Mouse (Mus musculus) G1E (cell line): ENCODE data around the gene Iqgap1.

ENCODE experiments used
- CTCF ChIP-seq: IDR thresholded peaks from 2 replicates; pipeline ENCODE4 v1.5.1; 2012; ENCODE audit warnings: low read depth, low read length, inconsistent platforms, mixed read lengths
- GATA2 ChIP-seq: IDR thresholded peaks from 2 replicates; pipeline ENCODE4 v1.6.1; 2012; ENCODE audit warnings: low read depth, low read length, inconsistent platforms, borderline replicate concordance

GRCm38 (mm10) chr7:80857181-80857580 is 31.4 kb upstream of the Iqgap1 start:
- TF ChIP-seq GATA2 (no peak), CTCF (peak; percentile 76)
